Mouse (Mus musculus): ENCODE results near the gene Nphs1.
"Not testable (repeated sequence)": the region's sequence is repeated elsewhere in the genome, so short reads cannot be mapped to it uniquely, and the experiment has no call there.

The Nphs1 gene

DNA sequence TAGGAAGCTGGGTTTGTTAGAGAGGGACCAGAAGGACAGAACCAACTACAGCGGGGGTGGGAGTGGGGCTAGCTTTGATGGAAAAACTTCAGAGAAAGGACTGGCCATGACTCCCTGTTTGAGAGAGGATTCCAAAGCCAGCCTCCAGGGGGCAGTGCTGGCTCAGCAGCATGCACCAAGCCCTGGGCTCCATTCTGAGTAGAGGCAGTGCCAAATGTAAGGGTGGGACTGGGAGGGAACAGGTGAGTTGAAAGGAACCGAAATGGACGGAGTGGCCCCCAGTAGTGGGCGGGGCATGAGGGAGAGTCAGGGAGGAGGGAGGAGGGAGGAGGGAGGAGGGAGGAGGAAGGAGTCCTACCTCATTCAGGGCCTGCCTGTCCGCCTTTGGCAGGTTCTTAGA lies 17.4 kb upstream of the Nphs1 start:
- peak; percentile 52 for DNase-seq (ENCODE audit: low read depth, low spot score)

DNA sequence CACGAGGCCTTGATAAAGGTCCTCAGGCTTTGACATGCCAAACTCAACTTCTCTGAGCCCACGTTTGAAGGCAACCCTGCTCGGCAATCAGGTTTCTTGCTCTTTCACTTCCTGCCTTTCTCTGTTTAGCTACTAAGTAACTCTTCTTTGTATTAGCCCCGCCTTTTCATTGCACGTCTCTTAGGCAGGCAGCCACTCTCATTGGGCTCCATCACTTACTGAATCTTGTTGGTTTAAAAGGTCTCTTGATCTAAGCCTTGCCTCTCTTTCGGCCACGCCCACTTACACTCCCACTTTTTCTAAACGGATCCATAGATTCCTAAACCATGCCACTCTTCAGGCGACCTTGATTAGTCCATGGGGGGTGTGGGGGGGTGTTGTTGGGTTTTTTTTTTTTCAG lies 14.4 kb upstream of the Nphs1 start:
- DNase-seq (ENCODE audit: low read depth, low spot score): no peak

DNA sequence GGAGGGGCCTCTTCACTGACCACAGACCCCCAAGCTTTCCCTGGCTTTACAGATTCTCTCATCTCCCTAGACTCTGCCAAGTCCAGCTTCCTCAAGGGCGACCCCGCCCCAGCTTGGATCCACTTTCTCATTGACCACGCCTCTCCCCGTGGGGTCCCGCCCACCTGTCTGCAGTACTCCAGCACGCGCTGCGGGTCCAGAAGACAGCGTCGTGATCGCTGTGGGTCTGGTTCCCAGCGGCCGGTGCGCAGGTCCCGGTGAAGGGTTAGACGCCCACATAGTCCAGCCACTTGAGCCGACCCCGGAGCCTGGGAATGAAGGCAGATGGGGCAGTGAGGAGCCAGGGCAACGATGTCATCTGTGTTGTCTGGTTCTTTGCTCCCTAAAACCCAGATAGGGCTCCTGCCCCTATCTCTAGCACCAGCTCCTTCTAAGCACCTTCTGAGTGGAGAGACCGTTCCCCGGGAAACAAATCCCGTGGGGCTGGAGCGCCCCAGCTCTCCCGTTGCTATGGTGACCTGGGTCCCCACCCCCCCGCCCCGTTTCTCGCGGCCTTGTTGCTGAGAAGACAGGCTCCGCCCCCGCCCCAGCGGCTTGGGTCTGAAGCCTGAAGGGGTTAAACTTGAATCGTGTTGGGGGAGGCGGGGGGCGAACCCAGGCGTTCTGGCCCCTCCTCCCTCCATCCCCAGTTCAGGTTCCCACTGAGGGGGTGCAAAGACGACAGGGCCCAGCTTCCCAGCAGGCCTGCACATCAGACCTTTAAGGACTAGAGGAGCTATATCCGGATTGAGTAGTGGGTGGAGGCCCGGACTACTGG lies 13.8 kb upstream of the Nphs1 start:
- DNase-seq (ENCODE audit: low read depth, low spot score): no peak

DNA sequence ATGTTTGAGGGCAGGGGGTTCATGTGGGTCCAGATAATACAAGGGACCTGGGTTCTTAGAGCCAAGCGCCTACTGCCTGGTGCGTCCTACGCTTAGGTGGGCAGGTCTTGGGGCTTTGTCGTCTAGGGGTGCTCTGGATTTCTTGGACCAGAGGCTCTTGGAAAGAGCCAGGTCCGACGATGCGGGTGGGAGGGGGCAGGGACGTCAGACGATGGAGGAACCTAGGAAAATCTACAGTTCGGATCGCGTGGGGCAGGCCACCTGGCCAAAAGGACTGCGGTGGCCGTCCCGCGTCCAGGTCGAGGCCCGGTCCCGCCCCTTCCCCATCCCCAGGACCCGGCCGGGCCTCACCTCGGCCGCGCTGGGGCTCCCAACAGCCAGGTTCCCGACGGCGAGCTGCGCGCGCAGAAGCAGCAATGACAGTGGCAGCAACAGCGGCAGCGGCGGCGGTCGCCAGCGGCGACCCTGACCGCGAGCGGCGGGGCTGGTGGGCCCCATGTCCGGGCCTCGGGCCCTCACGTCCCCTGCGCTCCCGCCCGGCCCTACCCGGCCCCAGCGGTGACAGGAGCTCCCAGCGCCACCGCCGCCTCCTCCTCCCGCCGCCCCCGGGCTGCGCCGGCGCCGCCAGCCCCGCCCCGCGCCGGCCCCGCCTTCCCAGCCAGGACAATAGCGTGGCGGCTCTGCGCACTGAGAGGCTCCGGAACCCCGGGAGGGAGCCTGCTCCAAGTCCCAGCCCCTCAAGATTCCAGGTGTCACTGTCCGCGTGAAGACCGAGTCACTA lies 13.0 kb upstream of the Nphs1 start, which contains the start of gene Aplp1:
Aplp1 (minus strand) TSS at position 565 of the 781 bp plus-strand sequence.
- no peak for DNase-seq (ENCODE audit: low read depth, low spot score)

DNA sequence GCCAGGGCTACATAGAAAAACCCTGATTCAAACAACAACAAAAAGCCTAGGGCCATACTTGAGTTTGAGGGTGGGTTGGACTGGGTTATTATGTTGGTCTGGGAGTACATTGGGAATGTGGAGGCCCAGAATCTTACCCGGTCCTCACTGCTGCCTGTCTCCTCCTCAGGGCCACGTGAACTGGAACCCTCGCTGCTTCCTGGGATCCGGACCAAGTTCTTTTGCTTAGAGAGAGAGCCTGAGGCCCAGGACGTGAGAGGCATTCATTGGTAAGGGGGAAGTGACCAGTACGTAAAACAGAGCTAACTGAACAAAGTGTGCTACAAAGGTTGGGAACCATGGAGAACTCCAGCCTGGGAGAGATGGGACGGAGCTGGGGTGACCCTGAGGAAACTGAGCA lies 7.9 kb upstream of the Nphs1 start:
- DNase-seq (ENCODE audit: low read depth, low spot score): no peak

DNA sequence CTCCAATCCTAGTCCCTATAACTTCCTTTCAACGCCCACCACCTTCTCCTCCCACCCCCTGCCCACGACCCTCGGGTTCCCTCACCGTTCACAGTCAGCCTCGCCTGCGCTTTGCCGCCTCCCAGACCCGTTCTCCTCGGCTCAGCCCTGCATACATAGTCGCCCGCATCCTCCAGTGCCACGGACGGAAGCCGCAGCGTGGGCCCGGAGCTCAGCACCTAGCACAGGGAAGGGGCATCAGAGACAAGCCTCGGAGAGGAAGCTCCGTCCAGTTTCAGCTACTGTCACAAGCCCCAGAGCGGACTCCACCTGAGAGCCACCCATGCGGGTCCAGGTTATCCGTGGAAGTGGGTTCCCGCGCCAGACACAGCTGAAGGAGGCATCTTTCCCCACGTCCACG lies 4.8 kb upstream of the Nphs1 start:
- no peak for DNase-seq (ENCODE audit: low read depth, low spot score)

DNA sequence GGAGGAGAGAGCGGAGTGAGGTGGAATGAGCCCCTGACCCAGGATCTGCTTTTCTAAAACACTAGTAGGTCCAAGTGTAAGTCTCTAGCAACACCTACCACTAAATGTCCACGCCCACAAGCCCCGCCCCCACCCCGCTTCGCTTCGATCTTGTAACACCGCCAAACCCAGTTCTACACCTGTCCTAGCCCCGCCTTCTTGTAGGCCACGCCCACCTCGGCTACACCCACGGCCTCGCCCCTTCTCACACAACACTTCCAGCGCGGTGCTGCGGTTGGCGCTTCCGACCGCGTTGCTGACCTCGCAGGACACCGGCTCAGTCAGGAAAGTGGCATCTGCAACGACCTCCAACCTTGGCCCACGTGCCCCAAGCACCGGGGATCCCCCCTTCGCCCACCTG lies 4.3 kb upstream of the Nphs1 start:
- peak; percentile 83 for DNase-seq (ENCODE audit: low read depth, low spot score)

DNA sequence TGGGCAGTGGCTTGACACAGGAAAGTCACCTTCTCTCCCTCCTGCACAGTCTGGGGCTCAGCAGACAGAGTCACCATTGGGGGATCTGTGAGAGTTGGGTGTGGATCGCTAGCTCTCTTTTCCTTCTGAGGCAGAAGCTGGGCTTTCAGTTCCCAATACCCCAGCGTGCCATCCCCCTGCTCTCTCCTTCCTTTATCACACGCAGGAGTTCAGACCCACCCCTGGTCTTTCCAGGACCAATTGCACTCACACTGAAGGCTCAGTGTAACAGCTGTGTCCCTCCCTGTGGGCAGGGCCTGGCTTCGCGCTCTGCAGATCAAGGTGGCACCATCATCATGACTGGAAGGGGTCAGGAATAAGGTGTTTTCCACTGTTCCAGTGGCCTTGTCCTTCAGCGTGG lies 3.9 kb upstream of the Nphs1 start:
- no peak for DNase-seq (ENCODE audit: low read depth, low spot score)

DNA sequence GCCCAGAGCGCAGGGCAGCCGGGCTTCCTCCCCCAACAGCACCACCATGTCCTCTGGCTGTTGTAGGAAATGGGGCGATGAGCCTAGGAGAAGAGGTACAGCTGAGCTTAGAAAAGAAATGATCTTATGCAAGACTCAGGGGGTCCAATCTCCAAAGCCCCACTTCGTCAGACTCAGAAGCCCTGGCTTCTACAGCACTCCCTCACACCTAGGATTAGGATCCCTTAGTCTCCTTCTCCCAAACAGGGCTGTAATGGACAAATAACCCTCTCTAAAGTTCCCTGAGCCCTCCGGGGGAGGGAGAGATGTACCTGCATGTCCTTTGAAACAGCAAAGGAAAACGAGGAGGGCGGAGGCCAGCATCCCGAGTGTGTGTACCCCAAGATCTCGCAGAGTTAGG lies 1.6 kb upstream of the Nphs1 start:
- DNase-seq (ENCODE audit: low read depth, low spot score): no peak

DNA sequence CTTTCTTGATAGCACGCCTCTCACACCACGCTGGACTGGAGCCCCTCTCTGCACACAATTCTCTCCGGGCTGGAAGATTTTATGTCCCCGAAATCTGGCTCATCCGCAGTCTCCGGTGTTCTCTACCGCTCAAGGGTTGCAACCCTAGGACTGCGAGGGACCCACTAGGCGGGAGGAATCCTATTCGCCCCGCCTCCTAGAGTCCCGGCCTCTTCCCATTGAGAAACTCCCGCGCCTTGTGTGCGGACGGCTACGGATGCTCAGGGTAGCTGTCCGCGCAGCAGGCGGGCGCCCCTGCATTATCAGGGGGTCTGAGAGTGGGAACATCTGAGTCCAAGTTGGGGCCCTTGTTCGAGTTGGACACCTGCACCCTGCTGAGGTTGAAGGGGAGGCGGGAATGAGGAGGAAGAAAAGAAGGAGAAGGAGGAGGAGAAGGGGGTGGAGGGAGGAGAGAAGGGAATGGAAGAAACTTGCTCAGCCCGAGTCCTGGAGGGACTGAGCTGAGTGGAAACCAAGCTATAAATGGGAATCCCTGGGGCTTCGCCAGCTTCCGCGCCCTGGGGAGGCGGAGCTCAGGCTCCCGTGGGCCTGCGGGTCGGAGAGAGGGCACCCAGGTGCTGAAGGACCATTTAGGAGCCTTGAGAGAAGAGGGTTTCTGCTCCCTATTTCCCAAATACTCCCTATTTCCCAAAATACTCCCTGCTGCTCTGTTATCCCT lies 1.0 kb upstream of the Nphs1 start:
- DNase-seq (ENCODE audit: low read depth, low spot score): no peak

DNA sequence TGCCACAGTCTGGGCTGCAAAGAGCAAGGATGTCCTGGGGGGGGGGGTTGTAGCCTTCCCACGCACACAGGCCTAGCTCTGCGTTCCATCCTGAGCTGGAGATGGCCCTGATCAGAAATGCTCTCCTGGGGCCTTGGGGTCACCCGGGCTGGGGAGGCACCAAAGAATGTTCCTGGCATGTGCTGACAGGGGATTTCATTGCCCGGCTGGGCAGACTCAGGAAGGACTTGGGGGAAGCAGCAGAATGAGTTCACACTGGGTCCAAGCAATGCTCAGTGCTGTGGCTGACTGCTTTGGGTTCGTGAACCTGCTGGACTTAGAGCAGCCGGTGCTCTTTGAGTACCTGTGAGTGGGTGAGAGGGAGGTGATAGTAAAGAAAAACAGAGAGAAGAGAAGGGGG lies 1.4 kb downstream of the Nphs1 start:
- no peak for DNase-seq (ENCODE audit: low read depth, low spot score)

DNA sequence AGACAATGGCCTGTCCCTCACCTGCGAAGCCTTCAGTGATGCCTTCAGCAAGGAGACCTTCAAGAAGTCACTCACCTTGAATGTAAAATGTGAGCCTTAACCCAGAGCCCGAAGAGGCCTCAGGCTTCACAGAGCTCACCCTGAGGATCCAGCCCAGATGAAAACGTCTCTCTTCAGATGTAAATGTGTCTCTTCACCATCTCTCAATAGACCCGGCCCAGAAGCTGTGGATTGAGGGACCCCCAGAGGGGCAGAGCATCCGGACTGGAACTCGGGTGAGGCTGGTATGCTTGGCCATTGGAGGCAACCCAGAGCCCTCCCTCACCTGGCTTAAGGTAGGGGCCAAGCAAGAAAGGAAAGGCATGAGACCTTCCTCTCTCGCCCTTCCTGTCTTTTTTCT lies 5.5 kb downstream of the Nphs1 start:
- DNase-seq (ENCODE audit: low read depth, low spot score): no peak

DNA sequence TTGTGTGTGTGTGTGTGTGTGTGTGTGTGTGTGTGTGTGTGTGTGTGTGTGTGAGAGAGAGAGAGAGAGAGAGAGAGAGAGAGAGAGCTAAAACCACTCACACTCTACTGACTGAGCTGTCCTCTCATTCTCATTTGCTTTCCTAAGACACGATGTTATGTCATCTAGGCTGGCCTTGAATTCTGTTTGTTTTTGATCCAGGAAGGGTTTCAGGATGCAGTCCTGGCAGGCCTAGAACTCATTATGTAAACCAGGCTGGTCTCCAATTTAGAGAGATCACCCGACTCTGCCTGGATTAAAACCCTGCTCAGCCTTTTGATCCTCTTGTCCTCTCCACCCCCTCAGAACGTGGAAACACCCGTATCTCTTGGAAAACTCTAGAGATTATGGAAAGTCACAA lies 5.9 kb downstream of the Nphs1 start:
- DNase-seq (ENCODE audit: low read depth, low spot score): no peak

DNA sequence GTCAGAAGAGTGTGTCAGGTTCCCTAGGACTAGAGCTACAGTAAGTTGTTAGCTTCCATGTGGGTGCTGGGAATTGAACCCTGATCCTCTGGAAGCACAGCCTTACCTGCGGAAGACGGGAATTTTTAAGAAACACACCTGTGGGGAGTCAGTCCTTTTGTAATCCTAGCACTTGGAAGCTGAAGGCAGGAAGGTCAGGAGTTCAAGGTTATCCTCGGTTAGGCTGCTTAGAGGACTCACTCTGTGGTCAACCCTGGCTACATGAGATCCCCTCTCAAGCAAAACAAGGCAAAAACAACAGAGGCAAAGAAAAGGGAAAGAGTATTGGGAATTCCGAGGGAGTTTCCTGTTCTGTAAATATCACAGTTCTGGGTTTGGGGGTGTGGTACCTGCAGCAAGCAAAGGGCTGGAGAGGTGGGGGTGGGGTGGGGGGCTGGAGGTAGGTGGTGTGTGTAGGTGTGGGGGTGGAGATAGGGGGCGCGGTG lies 6.7 kb downstream of the Nphs1 start:
- no peak for DNase-seq (ENCODE audit: low read depth, low spot score)

DNA sequence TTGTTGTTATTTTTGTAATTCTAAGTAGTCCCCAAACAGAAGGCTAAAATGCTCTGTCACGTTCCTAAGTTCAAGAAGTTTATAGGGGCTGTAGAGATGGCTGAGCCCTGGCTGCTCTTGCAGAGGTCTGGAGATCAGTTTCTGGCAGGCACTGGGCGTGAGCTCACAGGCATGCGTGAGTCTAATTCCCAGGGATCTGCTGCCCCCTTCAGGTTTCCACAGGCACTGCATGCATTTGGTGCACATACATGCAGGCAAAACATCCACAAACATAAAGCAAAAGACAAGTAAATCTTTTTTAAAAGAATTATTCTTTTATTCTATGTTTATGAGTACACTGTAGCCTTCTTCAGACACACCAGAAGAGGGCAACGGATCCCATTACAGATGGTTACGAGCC lies 14.3 kb downstream of the Nphs1 start:
- peak; percentile 66 for DNase-seq (ENCODE audit: low read depth, low spot score)

DNA sequence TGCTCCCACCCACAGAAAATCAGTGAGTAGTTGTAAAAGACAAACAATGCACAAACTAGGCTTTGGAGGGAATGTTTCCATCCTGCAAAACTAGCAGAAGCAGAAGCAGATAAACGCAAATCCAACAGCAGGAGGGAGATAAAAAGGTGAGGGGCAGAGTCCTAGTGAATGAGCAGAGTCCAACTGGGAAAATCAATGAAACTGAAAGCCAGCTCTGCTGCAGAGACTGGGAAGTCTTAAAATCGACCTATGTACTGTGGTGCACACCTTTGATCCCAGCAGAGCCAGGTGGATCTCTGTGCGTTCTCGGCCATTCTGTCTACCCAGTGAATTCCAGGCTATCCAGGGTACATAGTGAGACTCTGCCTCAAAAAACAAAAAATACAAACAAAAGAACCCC lies 16.9 kb downstream of the Nphs1 start:
- DNase-seq (ENCODE audit: low read depth, low spot score): no peak

DNA sequence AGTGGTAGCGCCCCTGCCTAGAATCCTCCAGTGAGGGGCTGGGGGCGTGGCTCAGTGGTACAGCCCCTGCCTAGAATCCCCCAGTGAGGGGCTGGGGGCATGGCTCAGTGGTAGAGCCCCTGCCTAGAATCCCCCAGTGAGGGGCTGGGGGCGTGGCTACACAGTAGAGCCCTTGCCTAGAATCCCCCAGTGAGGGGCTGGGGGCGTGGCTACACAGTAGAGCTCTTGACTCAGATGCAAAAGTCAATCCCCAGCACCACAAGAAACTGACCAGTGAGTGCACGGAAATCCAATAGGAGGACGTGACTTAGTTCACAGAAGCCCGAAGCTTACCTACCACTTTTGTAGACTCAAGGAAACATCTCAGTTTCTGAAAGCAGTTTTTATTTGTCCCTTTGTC lies 18.0 kb downstream of the Nphs1 start:
- not testable (repeated sequence) for DNase-seq (ENCODE audit: low read depth, low spot score)

DNA sequence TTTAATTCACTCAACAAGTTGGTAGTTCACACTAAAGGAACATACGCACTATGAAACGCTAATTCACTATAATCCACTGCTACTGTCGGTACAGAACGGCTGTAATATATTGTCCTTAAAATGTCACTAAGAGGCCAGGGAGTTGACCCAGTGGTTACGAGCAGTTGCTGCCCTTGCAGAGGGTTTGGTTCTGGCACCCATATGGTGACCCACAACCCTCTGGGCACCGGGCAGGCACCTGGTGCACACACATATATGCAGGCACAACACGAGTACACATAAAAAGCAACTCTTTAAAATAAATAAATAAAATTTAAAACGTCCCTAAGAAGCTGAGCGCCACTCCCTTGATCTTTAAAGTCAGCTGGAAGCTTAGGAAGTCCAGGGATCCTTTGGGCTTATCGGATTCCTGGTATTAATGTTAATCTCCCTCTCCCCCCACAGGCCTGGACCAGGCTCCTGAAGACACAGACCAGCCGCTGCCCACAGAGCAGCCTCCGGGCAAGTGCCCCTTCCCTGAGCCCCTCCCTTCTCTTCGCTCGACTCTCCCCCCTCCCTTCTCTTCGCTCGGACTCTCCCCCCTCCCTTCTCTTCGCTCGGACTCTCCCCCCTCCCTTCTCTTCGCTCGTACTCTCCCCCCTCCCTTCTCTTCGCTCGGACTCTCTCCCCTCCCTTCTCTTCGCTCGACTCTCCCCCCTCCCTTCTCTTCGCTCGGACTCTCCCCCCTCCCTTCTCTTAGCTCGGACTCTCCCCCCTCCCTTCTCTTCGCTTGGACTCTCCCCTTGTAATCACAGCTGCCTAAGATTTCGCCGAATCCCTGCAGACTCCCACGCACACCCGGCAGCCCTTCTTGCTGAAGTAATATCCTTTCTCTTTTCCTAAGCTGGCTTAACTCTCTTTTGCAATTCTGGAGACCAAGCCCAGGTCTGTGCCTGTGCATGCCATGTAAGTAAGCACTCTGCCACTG lies 19.6 kb downstream of the Nphs1 start:
- DNase-seq (ENCODE audit: low read depth, low spot score): no peak

DNA sequence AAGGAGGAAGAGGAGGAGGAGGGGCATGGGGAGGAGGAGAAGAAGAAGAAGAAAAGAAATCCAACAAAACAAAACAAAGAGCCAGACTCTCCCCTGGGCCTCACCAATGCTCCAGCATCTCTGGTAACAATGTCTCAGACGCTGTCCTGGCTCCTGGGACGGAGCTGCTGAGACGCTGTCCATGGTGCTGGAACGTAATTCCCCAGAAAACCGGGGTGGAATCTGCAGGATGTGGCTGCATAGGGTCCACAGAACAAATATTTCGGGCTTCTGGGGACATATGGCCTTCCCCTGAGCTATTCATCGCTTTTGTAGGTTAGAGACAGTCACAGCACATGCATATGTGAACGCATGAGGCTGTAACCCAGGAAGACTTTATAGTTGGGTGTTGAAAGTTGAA lies 26.1 kb downstream of the Nphs1 start:
- no peak for DNase-seq (ENCODE audit: low read depth, low spot score)

DNA sequence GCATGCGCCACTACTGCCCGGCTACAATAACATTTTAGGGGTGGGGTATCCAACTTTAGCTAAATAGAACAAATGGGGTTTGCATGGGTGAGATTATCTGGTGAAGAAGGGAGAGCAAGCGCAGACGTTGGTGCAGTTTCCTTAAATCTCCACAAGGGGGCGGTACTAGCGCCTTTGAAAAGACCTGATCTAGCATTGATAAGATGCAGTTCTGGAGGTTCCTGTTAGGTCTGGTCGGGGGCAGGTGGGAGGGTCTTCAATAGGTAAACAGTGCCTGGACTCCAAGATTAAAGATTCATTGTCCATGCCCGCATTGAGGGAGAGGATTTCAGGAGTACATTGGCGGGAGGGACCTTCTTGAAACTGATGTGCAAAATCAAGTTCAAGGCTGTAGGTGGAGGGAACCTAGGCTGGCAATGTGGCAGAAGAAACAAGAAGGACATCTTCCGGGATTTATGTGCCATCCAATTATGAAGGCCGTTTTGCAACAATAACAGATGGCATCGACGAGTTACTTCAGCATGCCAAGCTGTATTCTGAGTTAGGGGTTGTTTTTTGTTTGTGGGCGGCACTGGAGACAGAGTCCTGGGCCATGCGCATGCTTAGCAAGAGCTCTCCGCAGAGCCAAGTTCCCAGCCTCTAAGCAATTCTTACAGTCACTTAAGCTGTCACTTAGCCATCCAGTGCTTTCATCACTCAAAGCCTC lies 32.3 kb downstream of the Nphs1 start:
- peak; percentile 64 for DNase-seq (ENCODE audit: low read depth, low spot score)

DNA sequence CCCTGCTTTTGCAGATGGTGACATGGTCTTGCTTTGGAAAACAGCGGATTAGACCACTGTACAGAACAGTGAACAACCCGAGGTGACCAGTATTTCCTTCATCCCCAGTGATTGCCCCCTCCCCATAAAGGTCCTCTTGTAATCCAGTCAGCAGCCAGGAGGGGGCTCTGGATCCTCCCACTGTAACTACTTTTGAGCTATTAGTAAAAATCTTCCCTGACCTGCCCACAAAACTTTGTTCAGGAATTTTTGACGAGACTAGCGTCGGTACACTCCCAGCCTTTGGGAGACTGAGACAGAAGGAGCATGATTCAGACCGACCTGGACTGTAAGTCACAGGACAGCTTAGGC lies 32.8 kb downstream of the Nphs1 start:
- DNase-seq (ENCODE audit: low read depth, low spot score): no peak
